ENCODE assay signal across 8 mouse cellular contexts in genomic region chr19:36554046-36554784, GRCm38 (mm10). TPM values are rescaled to one million over a fixed set of nuclear protein-coding genes. Genes with fewer than 3 reads are reported as not detected.
DNase-seq lines count a peak whose midpoint lies in the region; ATAC-seq and TF ChIP-seq lines count a peak whose summit lies in the region.

TSS of gene Hectd2 (plus strand) at chr19:36554639.

- no peaks in the 10 kb centered on the region for H3K9me3 ChIP-seq in hindbrain, embryonic 13.5 days

- peak within 1 kb of the TSS; percentile 86 for H3K4me2 ChIP-seq in hindbrain, embryonic 13.5 days

- peak within 1 kb of the TSS; percentile 94 for H3K27ac ChIP-seq in hindbrain, embryonic 13.5 days
- H3K27ac ChIP-seq in left cerebral cortex, adult 2 months: peak within 1 kb of the TSS; percentile 98
- H3K27ac ChIP-seq in macrophage: no peak within 1 kb of the TSS

- in situ Hi-C loops in Patski (cut with MboI; ENCODE audit: low pct_unique_long_range_greater_than_20kb): no loop called here

- WGBS in hindbrain, embryonic 13.5 days: under 1% methylated on average over 40 of the region's 92 CpGs
- 2% methylated on average over 64 of the region's 92 CpGs for WGBS in macrophage (ENCODE audit: missing documents)

- ATAC-seq in Patski: peak; percentile 94
- peak; percentile 87 for ATAC-seq in hindbrain, embryonic 13.5 days (ENCODE audit: low FRiP score)

- no peak for TF ChIP-seq CTCF in Patski (IDR thresholded peaks at IDR 0.05)
- TF ChIP-seq CTCF in left cerebral cortex, adult 2 months (IDR thresholded peaks at IDR 0.05): no peak

- CTCF ChIA-PET in Patski (lab: Charles Lee): no interaction called here

- POLR2A ChIA-PET in Patski (lab: Charles Lee): interaction anchor here (0.5 kb wide), 1 partner anchor 611 kb away, joined by 3 read pairs; no protein-coding TSS in a partner anchor

- H3K4me1 ChIP-seq in hindbrain, embryonic 13.5 days (replicated peaks): peaks cover 4% of the 10 kb centered on the region

- no peak for DNase-seq in Patski (ENCODE audit: low read depth, low spot score)
- DNase-seq in cerebellum, postnatal 10 days: peak; percentile 78 to 86
- peak; percentile 47 to 54 for DNase-seq in frontal cortex, postnatal 25 days (ENCODE audit: low spot score in 2 of 2)
- DNase-seq in left cerebral cortex, adult 2 months (ENCODE audit: extremely low spot score in 1 of 2, low spot score in 2 of 2): peak; percentile 62 to 64
- DNase-seq in right cerebral cortex, adult 18-20 months: peak; percentile 64
- DNase-seq in urinary bladder, postnatal 36 days (ENCODE audit: low spot score in 2 of 2): peak; percentile 43 to 46

- H3K27me3 ChIP-seq in Patski: peaks cover 90% of the 10 kb centered on the region
- peaks cover 10% of the 10 kb centered on the region for H3K27me3 ChIP-seq in hindbrain, embryonic 13.5 days

- no peaks in the 10 kb centered on the region for H3K36me3 ChIP-seq in hindbrain, embryonic 13.5 days
- H3K36me3 ChIP-seq in macrophage (ENCODE audit: inconsistent target): no peaks in the 10 kb centered on the region

- peak within 1 kb of the TSS; percentile 81 for H3K4me3 ChIP-seq in hindbrain, embryonic 13.5 days
- peak within 1 kb of the TSS; percentile 99 for H3K4me3 ChIP-seq in left cerebral cortex, adult 2 months
- peak within 1 kb of the TSS; percentile 59 for H3K4me3 ChIP-seq in macrophage (ENCODE audit: inconsistent target)

- intact Hi-C loops in left cerebral cortex, adult 2 months (cut with DNase I): loop anchor here (2.0 to 5.0 kb wide), 3 partner anchors 15 to 183 kb away; partner anchors contain the start of gene Ppp1r3c

- peak within 1 kb of the TSS; percentile 91 for H3K9ac ChIP-seq in hindbrain, embryonic 13.5 days

- H3K79me2 ChIP-seq in macrophage (ENCODE audit: inconsistent target): no peaks in the 10 kb centered on the region

RNA-seq across cellular contexts. Expression of gene Hectd2, which starts in this region (rescaled TPM):
- polyA plus RNA-seq in Patski (2021) (0.60 TPM), macrophage (2018) (0.22 to 0.38 TPM (median 0.24 TPM) in 3 replicates)
- polyA plus RNA-seq in hindbrain, embryonic 13.5 days (2015; fragmentation: Nextera tagmentation; extraction: Ambion mirVana): 8.8 and 11.0 TPM in 2 replicates
- total RNA-seq in left cerebral cortex, adult 2 months (2021): 10 to 100 TPM; 24.6 to 28.7 TPM
- 1 to 10 TPM; 1.3 to 9.6 (median 2.1) TPM for total RNA-seq in macrophage (2018; cell fraction: chromatin; rRNA removed)
- under 1 TPM; 0.07 to 0.67 (median 0.27) TPM for total RNA-seq in macrophage (2018; cell fraction: cytosol; rRNA removed)
- 10 to 100 TPM in 1 of 26 experiments, 1 to 10 TPM in 23, under 1 TPM in 2; 0.75 to 17.9 (median 1.8) TPM for total RNA-seq in macrophage (2018; cell fraction: nucleus; rRNA removed)

Comparison
In these comparisons a context has a peak if more than half of its experiments do, and no peak if none do; other contexts are left out.
1. Peak in ATAC-seq in Patski; RNA of the gene not detected or under 1 TPM.